Mouse (Mus musculus) liver, postnatal 0 days (tissue): ENCODE results near the gene Cryba4. TPM values are rescaled to one million over a fixed set of nuclear protein-coding genes. Genes with fewer than 3 reads are reported as not detected.

Source experiments
- ATAC-seq: fragments of 200-750 bp; cut with Nextera tagmentation; 2 replicates; pipeline ENCODE4 v1.8.0; 2017; ENCODE audit warnings: mild to moderate bottlenecking, moderate library complexity
- DNase-seq: peaks from one replicate; pipeline ENCODE4 v3.0.0-alpha.2; 2016
- H3K27ac ChIP-seq: fragments of 300-500 bp; sonication (generic); 2 replicates; pipeline ENCODE4 v1.5.1; 2014; ENCODE audit warnings: antibody characterized with exemption, moderate library complexity, mild to moderate bottlenecking, low read depth
- H3K27me3 ChIP-seq: fragments of 300-500 bp; sonication (generic); 2 replicates; pipeline ENCODE4 v1.6.1; 2014; ENCODE audit warnings: low read length, control low read depth, mixed read lengths; ENCODE audit not compliant: insufficient read depth
- H3K36me3 ChIP-seq: fragments of 300-500 bp; sonication (generic); replicated peaks from 2 replicates; pipeline ENCODE4 v1.6.1; 2014; ENCODE audit warnings: mild to moderate bottlenecking, control low read depth, low read length, moderate library complexity, mixed read lengths; ENCODE audit not compliant: insufficient read depth
- H3K4me1 ChIP-seq: fragments of 300-500 bp; sonication (generic); 2 replicates; pipeline ENCODE4 v1.6.1; 2014; ENCODE audit warnings: antibody characterized with exemption, mild to moderate bottlenecking, control low read depth; ENCODE audit not compliant: insufficient read depth
- H3K4me2 ChIP-seq: fragments of 300-500 bp; sonication (generic); 2 replicates; pipeline ENCODE4 v1.6.1; 2014; ENCODE audit warnings: low read depth, mild to moderate bottlenecking, low read length, moderate library complexity, mixed read lengths
- H3K4me3 ChIP-seq: fragments of 300-500 bp; sonication (generic); 2 replicates; pipeline ENCODE4 v1.5.1; 2014; ENCODE audit warnings: low read depth, low read length
- H3K9ac ChIP-seq: fragments of 300-500 bp; sonication (generic); replicated peaks from 2 replicates; pipeline ENCODE4 v1.6.1; 2014; ENCODE audit warnings: mild to moderate bottlenecking, moderate library complexity
- H3K9me3 ChIP-seq: fragments of 300-500 bp; sonication (generic); 2 replicates; pipeline ENCODE4 v1.6.1; 2016; ENCODE audit warnings: mild to moderate bottlenecking, control low read depth, low read length, mixed read lengths
- CTCF ChIP-seq: sonication (generic); IDR thresholded peaks from 2 replicates; pipeline ENCODE4 v1.5.1; 2016; ENCODE audit warnings: antibody characterized with exemption, low read depth
- EP300 ChIP-seq: IDR thresholded peaks from 2 replicates; pipeline ENCODE4 v1.6.1; 2016; ENCODE audit warnings: antibody characterized with exemption, low read depth, mild to moderate bottlenecking
- WGBS: fragments of 180-500 bp; shearing (Covaris S2); extraction: QIAGEN DNeasy Blood & Tissue Kit; methylation state at CpG from one replicate; pipeline ENCODE4 v1.1.7; 2014; ENCODE audit not compliant: insufficient replicate concordance; 5-methylcytosine and 5-hydroxymethylcytosine counted together
- polyA plus RNA-seq: library from polyadenylated mRNA; unstranded; fragments of >200 nt; fragmentation: Nextera tagmentation; extraction: Ambion mirVana; gene quantifications from 2 replicates; pipeline ENCODE4 v1.2.1, GENCODE M21; 2015

Cryba4 gene
- polyA plus RNA-seq, 1 experiment from 2014 or later, result 0.86 TPM

DNA sequence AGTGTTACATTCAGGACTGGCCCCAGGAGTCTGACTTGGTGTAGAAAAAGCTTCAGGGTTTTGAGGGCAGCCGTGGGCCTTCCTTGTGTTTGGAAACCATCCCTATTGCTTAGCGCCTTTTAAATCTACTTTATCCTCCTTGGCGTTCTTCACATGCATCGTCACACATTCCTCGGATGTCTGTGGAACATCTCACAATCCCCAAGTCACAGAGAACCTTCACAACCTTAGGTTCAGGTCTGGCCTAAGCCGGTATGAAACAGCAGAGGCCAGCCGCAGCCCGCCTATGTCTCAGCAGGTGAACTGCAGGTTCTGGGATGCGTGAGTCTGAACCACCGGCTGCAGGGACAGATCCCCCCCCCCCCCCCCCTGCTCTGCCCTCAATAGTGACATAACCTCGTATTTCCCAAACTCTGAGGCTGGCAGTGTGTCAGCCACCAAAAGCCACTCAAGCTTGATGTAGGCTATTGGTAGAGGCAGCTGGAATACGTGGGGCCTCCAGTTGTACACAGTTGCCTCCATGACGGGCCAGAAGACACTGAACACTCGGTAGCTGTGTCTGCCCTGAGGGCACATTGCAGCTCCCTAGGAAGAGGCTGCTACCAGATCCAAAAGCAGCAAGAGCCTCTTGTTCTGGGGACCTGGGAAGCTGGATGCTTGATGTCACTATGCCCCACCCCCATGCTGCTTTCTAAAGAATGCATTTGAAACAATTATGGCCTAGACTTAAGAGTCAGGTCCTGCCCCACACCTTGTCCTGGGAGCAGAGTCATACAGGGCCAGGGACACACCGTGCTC is 28.7 kb upstream of the Cryba4 start:
- Histone ChIP-seq H3K27me3 (no peaks in the 10 kb centered on the region), H3K9me3 (no peaks in the 10 kb centered on the region), H3K4me2 (peak overlapping the region; percentile 79), H3K9ac (peak overlapping the region; percentile 46; the same call in 1 of the 2 replicates), H3K27ac (peak overlapping the region; percentile 85), H3K4me3 (no peak overlapping the region), H3K4me1 (peaks cover 81% of the 10 kb centered on the region), H3K36me3 (peaks cover 3% of the 10 kb centered on the region; the same call in 1 of the 2 replicates)
- no peak for TF ChIP-seq EP300
- no peak for TF ChIP-seq CTCF
- no peak for ATAC-seq
- no peak for DNase-seq
- WGBS, result 58% methylated on average over 15 of the region's 15 CpGs

DNA sequence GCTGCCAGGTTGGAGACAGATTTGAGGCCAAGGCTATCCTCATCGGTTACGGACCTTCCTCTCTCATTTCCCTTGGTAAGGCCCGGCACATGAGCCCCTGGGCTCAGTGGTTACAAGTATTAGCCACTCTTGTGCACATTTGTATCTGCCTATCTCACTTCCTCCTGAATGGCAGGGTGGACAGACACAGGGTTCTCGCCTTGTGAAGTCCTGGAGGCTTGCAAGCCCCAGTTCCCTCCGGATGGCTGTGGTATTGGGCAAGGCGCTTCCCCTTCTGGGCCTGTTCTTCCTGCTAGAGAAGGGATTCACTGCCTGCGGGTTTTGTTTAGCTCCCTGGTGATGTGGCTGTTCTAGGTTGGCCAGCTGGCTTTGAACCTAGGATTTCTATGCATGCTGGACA is 27.8 kb upstream of the Cryba4 start:
- TF ChIP-seq CTCF, result no peak
- no peak for TF ChIP-seq EP300
- ATAC-seq (no peak), DNase-seq (peak; percentile 64)
- H3K27me3 ChIP-seq, result no peaks in the 10 kb centered on the region
- peaks cover 3% of the 10 kb centered on the region; the same call in 1 of the 2 replicates for H3K36me3 ChIP-seq
- peak overlapping the region; percentile 79 for H3K4me2 ChIP-seq
- H3K9me3 ChIP-seq, result no peaks in the 10 kb centered on the region
- peak overlapping the region; percentile 85 for H3K27ac ChIP-seq
- peak overlapping the region; percentile 22; the same call in 1 of the 2 replicates for H3K4me3 ChIP-seq
- peak overlapping the region; percentile 46 for H3K9ac ChIP-seq
- 41% methylated on average over 7 of the region's 7 CpGs for WGBS
- H3K4me1 ChIP-seq, result peaks cover 85% of the 10 kb centered on the region

DNA sequence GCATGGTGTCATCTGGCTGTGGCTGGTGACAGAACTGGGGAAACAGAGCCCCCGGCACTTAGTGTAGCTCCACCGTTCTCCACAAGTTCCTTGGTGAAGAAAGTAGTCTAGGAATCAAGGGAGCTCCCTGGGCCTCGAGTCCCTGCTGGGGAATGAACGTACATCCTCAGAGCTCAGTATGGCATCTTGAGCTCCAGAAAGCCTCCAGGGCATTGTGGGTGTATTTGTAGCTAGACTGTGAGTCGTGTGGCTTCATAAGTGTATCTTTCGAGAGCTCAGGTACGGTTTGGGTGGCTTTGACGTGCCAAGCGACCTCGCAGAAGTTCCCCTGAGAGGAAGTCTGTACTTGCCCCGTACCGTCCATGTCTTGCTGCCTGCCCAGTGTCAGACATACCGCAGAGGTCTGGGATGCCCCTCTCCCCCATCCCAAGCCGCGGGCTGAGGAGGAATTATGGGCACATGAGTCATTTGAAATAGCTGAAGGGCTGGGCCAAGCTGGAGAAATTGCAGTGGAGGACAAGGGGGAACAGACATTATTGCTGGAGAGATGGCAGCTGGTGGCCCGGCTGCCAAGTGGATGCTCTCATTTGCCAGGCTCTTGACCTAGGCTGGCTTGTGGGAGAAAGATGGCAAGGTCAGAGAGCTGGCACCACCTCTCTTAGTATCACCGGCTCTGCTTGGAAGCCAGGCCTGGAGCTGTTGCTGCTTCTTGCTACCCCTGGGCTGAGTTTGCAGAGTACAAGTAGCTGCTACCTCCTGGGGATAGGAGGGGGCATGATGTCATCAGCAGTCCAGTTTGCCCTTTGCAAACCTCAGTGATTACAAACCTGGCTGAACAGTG is 27.1 kb upstream of the Cryba4 start:
- 39% methylated on average over 17 of the region's 17 CpGs for WGBS
- DNase-seq, result no peak
- no peaks in the 10 kb centered on the region for H3K9me3 ChIP-seq
- TF ChIP-seq EP300 (no peak), CTCF (no peak)
- no peak for ATAC-seq
- peak overlapping the region; percentile 85 for H3K27ac ChIP-seq
- H3K9ac ChIP-seq, result peak overlapping the region; percentile 46
- no peaks in the 10 kb centered on the region for H3K36me3 ChIP-seq
- H3K4me1 ChIP-seq, result peaks cover 78% of the 10 kb centered on the region
- no peaks in the 10 kb centered on the region for H3K27me3 ChIP-seq
- peak overlapping the region; percentile 22; the same call in 1 of the 2 replicates for H3K4me3 ChIP-seq
- peak overlapping the region; percentile 79 for H3K4me2 ChIP-seq

DNA sequence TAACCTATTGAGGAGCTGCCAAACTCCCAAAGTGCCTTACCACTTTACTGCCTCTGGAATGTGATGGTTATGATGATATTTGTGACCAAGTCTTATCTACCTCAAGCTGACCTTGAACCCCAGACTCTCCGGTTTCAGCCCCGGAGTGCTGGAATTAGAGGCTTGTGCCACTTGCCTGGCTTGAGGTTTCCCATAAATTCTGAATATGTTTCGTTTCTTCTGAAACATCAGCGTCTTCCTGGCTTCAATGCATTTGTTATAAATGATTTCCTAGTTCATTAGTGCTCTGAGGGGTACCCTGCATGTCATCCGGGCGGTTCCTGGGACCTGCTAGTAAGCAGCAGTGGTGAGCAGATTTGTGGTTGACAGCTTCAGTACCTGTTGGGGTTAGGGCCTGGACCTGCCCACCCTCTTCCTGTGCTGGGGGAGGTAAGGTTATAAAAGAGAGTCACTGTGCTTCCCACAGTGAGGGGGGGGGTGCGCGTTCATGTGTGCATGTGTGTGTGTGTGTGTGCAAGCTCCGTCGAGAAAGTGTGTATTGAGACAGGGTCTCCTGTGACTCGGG is 25.7 kb upstream of the Cryba4 start:
- peak overlapping the region; percentile 79 for H3K4me2 ChIP-seq
- no peak for DNase-seq
- TF ChIP-seq CTCF (no peak), EP300 (no peak)
- H3K9me3 ChIP-seq, result no peaks in the 10 kb centered on the region
- WGBS, result 55% methylated on average over 11 of the region's 11 CpGs
- no peaks in the 10 kb centered on the region for H3K36me3 ChIP-seq
- H3K27ac ChIP-seq, result peak overlapping the region; percentile 85
- no peak for ATAC-seq
- no peaks in the 10 kb centered on the region for H3K27me3 ChIP-seq
- H3K4me3 ChIP-seq, result peak overlapping the region; percentile 68
- H3K4me1 ChIP-seq, result peaks cover 63% of the 10 kb centered on the region
- peak overlapping the region; percentile 77 for H3K9ac ChIP-seq

DNA sequence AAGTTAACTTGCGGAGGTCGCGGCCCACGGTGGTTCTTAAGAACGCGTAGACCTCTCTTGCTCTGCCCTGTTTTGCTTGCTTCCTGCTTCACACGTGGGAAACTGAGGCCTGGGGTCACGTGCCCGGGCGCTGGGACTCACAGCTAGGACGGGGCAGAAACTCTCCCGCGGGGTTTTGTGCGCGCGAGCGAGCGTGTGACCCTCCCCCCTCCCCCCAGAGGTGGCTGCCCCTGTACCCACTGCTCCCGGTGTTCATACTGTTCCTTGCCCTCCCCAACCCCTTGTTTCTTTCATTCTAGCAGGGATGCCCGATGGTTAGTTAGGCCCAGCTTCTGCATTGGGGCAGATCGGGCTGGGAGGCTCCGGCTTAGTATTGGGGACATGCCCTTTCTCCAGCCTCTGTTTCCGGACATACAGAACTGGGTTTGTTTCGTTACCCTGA is 24.6 kb upstream of the Cryba4 start:
- Histone ChIP-seq H3K4me3 (peak overlapping the region; percentile 68), H3K4me1 (peaks cover 53% of the 10 kb centered on the region), H3K27ac (peak overlapping the region; percentile 85), H3K27me3 (no peaks in the 10 kb centered on the region), H3K36me3 (no peaks in the 10 kb centered on the region), H3K9ac (peak overlapping the region; percentile 77), H3K4me2 (peak overlapping the region; percentile 79), H3K9me3 (no peaks in the 10 kb centered on the region)
- WGBS, result 0% methylated on average over 20 of the region's 24 CpGs
- ATAC-seq (no peak; the same call in 1 of the 2 replicates), DNase-seq (no peak)
- no peak for TF ChIP-seq CTCF
- TF ChIP-seq EP300, result no peak
